Mouse (Mus musculus) heart, embryonic 10.5 days (tissue): ENCODE data around the gene Styk1. TPM values are rescaled to one million over a fixed set of nuclear protein-coding genes. Genes with fewer than 3 reads are reported as not detected.

Experiments used
- DNase-seq: peaks from one replicate; pipeline ENCODE4 v3.0.0-alpha.2; 2017; ENCODE audit warnings: low spot score
- H3K27ac ChIP-seq: fragments of 300-500 bp; sonication (generic); 2 replicates; pipeline ENCODE4 v1.5.1; 2016; ENCODE audit warnings: mild to moderate bottlenecking
- H3K27me3 ChIP-seq: fragments of 300-500 bp; sonication (generic); 2 replicates; pipeline ENCODE4 v1.6.1; 2016; ENCODE audit warnings: mild to moderate bottlenecking; ENCODE audit not compliant: poor library complexity, insufficient read depth, severe bottlenecking
- H3K36me3 ChIP-seq: fragments of 300-500 bp; sonication (generic); 2 replicates; pipeline ENCODE4 v1.6.1; 2016; ENCODE audit warnings: mild to moderate bottlenecking, moderate library complexity
- H3K4me1 ChIP-seq: fragments of 300-500 bp; sonication (generic); 2 replicates; pipeline ENCODE4 v1.6.1; 2016; ENCODE audit warnings: mild to moderate bottlenecking
- H3K4me3 ChIP-seq: fragments of 300-500 bp; sonication (generic); 2 replicates; pipeline ENCODE4 v1.5.1; 2016; ENCODE audit warnings: mild to moderate bottlenecking, moderate library complexity
- H3K9me3 ChIP-seq: fragments of 300-500 bp; sonication (generic); 2 replicates; pipeline ENCODE4 v1.6.1; 2016; ENCODE audit warnings: mild to moderate bottlenecking, moderate library complexity
- WGBS: fragments of 180-500 bp; shearing (Covaris S2); methylation state at CpG from one replicate; pipeline ENCODE4 v1.1.7; 2016; 5-methylcytosine and 5-hydroxymethylcytosine counted together
- polyA plus RNA-seq: library from polyadenylated mRNA; unstranded; fragments of >200 nt; fragmentation: Nextera tagmentation; extraction: Ambion mirVana; gene quantifications from 2 replicates; pipeline ENCODE4 v1.2.1, GENCODE M21; 2016

Styk1 gene
- 0.60 and 1.0 TPM in 2 replicates for polyA plus RNA-seq

DNA sequence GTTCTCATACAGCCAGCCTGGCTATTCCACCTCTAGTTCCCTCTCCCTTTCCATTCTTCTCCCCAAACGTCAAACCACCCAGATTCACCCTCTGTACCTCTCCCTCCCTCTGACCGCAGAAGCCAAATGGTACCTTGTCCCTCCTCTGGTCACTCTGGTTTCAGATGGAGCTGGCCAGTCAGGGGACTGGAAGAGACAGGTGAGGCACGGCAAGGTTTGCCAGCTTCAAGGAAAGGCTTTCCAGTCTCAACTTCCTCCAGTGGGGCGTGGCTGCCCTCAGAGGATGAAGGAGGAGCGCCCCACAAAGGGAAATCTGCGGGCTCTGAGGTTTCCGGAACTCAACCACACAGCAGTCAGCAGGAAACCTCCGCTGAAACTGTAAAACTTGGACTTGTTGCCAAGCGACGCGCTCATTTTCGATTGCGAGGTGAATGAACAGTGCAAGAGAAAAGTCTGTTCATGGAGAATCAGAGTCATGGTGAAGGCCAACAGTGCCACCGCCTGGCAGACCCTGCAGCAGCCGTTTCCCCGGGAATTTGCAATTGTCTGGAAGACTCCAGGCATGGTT lies at the start of gene Styk1:
Styk1 (minus strand) TSS at position 246 of the 568 bp plus-strand sequence.
- DNase-seq = peak; percentile 90
- WGBS = 3% methylated on average over 16 of the region's 16 CpGs
- H3K27me3 ChIP-seq = no peaks in the 10 kb centered on the region
- 0 out of 2 replicates have a peak, but pooled peaks cover 3% of the 10 kb centered on the region for H3K4me1 ChIP-seq
- no peaks in the 10 kb centered on the region for H3K36me3 ChIP-seq
- H3K27ac ChIP-seq = no peak within 1 kb of the TSS
- peak within 1 kb of the TSS; percentile 54 for H3K4me3 ChIP-seq
- H3K9me3 ChIP-seq = no peaks in the 10 kb centered on the region

DNA sequence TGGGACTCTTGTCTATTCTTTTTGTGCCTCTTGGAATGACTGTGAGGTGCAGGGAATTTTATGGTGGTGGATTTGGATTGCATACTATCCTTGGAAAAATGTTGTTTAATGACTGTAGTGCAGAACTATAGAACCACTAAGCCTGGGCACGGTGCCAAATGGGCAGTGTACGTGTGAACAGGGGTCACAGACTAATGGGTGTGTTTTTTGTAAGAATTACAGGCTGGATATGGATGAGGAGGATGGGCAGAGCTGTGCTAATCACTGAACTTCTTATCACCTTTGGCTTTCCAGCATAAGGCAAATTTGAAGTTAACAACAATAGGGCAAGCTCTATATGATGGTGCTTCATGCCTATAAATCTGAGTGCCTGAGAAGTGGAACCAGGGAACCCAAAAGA lies 49.6 kb upstream of the Styk1 start:
- H3K9me3 ChIP-seq = no peaks in the 10 kb centered on the region
- H3K4me3 ChIP-seq = no peak overlapping the region
- DNase-seq = no peak
- H3K36me3 ChIP-seq = no peaks in the 10 kb centered on the region
- WGBS = 67% methylated on average over 2 of the region's 2 CpGs
- H3K27ac ChIP-seq = no peak overlapping the region
- no peaks in the 10 kb centered on the region for H3K27me3 ChIP-seq
- no peaks in the 10 kb centered on the region for H3K4me1 ChIP-seq

- no peak overlapping the region for H3K4me3 ChIP-seq
- H3K27me3 ChIP-seq = no peaks in the 10 kb centered on the region
- DNase-seq = no peak
- no peak overlapping the region for H3K27ac ChIP-seq
- H3K9me3 ChIP-seq = no peaks in the 10 kb centered on the region
- H3K4me1 ChIP-seq = no peaks in the 10 kb centered on the region
- no peaks in the 10 kb centered on the region for H3K36me3 ChIP-seq
These were observed 49.2 kb upstream of the Styk1 start for GRCm38 (mm10) chr6:131402606-131403005.

- no peak overlapping the region for H3K4me3 ChIP-seq
- DNase-seq = no peak
- WGBS = 78% methylated on average over 2 of the region's 2 CpGs
These were observed 47.9 kb upstream of the Styk1 start for GRCm38 (mm10) chr6:131401259-131401658.

GRCm38 (mm10) chr6:131396650-131397049 lies 43.3 kb upstream of the Styk1 start:
- Histone ChIP-seq H3K27me3 (no peaks in the 10 kb centered on the region), H3K4me3 (no peak overlapping the region), H3K9me3 (no peaks in the 10 kb centered on the region), H3K27ac (no peak overlapping the region), H3K4me1 (peaks cover 6% of the 10 kb centered on the region; the same call in 1 of the 2 replicates), H3K36me3 (no peaks in the 10 kb centered on the region)
- WGBS = 20% methylated on average over 1 of the region's 1 CpGs
- DNase-seq = peak; percentile 75

More at GRCm38 (mm10) chr6:131401259-131401658, 47.9 kb upstream of the Styk1 start:
- Histone ChIP-seq H3K4me1 (peaks cover 6% of the 10 kb centered on the region; the same call in 1 of the 2 replicates), H3K27me3 (no peaks in the 10 kb centered on the region), H3K9me3 (no peaks in the 10 kb centered on the region), H3K36me3 (no peaks in the 10 kb centered on the region), H3K27ac (no peak overlapping the region)

DNA sequence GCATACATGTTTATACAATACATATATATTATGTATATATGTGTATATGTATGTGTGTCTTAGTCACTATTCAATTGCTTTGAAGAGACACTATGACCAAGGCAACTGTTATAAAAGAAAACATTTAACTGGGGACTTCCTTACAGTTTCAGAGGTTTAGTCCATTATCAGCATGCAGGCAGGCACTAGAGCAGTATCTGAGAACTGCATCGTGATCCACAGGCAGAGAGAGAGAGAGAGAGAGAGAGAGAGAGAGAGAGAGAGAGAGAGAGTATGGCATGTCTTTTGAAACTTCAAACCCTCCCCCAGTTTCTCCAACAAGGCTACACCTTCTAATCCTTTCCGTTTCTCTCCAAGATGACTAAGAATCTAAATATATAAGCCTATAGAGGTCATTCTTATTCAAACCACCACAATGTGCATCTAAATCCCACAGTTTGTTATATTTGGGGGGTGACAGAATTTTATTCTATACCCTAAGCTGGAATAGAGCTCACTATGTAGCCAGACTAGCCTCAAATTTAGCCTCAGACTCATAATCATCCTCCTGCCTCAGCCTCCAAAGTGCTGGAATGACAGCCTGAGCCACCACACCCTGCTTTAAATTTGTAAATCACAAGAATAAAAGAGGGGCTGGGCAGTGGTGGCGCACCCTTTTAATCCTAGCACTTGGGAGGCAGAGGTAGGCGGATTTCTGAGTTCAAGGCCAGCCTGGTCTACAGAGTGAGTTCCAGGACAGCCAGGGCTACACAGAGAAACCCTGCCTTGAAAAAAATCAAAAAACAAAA lies 40.7 kb upstream of the Styk1 start:
- no peaks in the 10 kb centered on the region for H3K9me3 ChIP-seq
- H3K27ac ChIP-seq = no peak overlapping the region
- no peaks in the 10 kb centered on the region for H3K36me3 ChIP-seq
- H3K4me1 ChIP-seq = peaks cover 7% of the 10 kb centered on the region; the same call in 1 of the 2 replicates
- no peak overlapping the region for H3K4me3 ChIP-seq
- no peaks in the 10 kb centered on the region for H3K27me3 ChIP-seq
- 57% methylated on average over 4 of the region's 4 CpGs for whole genome bisulfite sequencing
- DNase-seq = no peak

DNA sequence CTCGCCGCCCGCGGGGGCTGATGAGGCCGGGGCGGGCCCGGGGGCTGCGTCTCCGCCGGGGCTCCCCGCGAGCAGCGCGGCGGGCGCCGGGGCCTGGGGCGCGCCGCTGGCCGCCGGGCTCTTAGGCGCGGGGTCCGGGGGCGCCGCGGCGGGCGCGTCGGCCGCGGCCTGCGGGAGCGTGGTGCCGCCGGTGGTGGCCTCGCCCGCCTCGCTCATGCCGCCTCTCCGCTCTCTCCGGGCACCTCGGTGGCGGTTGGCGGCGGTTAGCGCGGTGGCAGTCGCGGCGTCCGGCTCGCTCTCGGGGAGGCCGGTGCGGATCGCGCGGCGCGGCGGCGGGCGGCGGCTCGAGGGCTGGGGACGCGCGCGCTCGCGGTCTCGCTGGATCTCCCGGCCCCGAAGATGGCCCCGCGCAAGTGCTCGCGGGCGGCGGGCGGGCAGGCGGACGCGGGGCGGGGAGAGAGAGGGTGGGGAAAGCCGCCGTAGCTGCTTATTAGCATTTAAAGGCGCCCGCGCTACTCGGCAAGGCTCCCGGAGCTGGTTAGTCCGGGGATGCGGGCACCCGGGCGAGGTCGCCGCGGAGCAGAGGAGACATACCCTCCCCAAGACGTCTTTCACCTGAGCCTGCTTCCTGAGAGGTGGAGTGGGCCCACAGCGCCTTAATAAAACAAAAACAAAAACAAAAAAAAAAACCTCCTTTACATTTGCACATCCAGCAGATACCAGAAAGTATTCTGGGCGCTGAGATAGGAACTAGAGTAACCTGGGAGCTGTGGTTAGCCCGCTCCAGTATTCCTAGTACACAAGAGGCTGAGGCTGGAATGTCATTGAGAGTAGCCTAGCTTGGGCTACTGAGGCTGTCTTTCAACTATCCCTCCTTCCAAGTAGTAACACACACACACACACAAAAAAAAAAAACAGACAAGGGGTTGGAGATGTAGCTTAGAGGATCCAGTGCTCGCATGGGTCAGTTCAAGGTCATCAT lies 34.9 kb upstream of the Styk1 start, which contains the start of gene Ybx3:
Ybx3 (minus strand) TSS at position 437 of the 982 bp plus-strand sequence.
- Histone ChIP-seq H3K27me3 (no peaks in the 10 kb centered on the region), H3K4me1 (peaks cover 26% of the 10 kb centered on the region), H3K27ac (peak within 1 kb of the TSS; percentile 96), H3K36me3 (no peaks in the 10 kb centered on the region), H3K4me3 (peak within 1 kb of the TSS; percentile 85), H3K9me3 (no peaks in the 10 kb centered on the region)
- DNase-seq = peak; percentile 92
- 3% methylated on average over 106 of the region's 107 CpGs for WGBS

DNA sequence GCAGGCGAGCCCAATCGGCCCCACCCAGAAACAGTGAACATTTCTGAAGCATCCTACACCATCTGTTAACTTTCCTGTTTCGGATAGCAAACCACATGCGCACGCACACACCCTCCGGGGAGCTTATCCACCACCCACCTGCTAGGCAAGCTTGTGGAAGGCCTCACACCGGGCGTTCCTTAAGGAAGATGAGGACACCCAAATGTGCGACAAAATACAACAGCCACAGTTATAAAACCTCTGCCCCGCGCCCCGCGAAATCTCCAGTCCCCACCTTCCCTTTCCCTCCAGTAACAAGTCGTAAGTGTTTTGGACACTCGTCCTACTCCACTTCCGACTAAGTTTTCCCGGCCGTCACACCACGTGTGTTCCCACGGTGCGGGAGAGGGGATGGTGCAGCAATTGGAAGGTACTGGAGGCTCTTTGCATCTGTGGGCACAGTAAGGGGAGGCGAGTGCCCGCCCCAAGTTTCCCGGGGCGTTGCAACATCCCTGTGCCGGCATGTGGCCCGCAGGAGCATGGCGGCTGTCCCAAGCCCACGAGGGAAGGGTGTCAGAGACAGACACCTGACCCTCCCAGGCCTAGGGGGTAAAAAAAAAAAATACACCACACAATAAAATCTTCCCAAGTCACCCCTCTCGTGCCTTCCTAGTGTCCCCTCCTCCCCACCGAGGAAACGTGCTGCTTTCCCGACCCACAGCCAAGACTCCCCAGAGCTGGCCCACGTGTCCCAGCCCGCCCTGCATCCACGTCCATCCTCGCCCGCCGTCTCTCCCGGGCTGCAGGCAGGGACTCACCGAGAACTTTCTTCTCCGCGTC lies 34.0 kb upstream of the Styk1 start:
- Histone ChIP-seq H3K36me3 (no peaks in the 10 kb centered on the region), H3K27ac (peak overlapping the region; percentile 96), H3K4me3 (peak overlapping the region; percentile 85), H3K4me1 (peaks cover 30% of the 10 kb centered on the region), H3K9me3 (no peaks in the 10 kb centered on the region), H3K27me3 (no peaks in the 10 kb centered on the region)
- WGBS = under 1% methylated on average over 43 of the region's 43 CpGs
- peak; percentile 88 for DNase-seq

DNA sequence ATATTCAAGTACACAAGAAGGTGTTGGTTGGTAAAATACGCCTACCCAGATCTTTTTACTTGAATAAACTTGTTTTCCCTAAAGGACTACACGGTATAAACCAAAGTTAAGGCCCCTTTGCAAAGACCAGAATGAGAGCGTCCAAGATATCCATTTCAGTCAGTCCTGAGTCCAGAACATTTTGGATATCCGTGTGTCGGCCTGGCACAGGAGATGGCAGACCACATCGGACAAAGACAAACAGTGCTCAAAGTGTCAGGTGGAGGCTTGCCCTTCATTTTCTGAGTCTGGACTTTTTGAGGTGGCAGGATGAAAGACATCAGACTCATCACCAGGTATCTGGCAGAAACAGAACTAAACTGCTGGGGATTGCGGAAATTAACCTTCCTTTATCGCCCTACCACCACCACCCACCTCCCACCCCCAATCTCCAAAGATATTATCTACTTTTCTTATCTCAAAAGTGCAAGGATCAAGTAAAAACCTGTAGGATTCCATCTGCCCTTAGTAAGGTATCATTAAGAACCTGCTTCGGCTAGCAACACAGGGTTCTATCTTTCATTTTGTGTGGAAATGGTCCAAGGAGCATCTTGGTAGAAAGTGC lies 33.1 kb upstream of the Styk1 start:
- H3K4me3 ChIP-seq = peak overlapping the region; percentile 85
- H3K27me3 ChIP-seq = no peaks in the 10 kb centered on the region
- peaks cover 34% of the 10 kb centered on the region for H3K4me1 ChIP-seq
- WGBS = 48% methylated on average over 9 of the region's 9 CpGs
- no peak for DNase-seq
- no peaks in the 10 kb centered on the region for H3K36me3 ChIP-seq
- peak overlapping the region; percentile 96; the same call in 1 of the 2 replicates for H3K27ac ChIP-seq
- no peaks in the 10 kb centered on the region for H3K9me3 ChIP-seq

- H3K27ac ChIP-seq = no peak overlapping the region
- no peak overlapping the region for H3K4me3 ChIP-seq
- WGBS = 93% methylated on average over 1 of the region's 1 CpGs
- no peaks in the 10 kb centered on the region for H3K27me3 ChIP-seq
- H3K9me3 ChIP-seq = no peaks in the 10 kb centered on the region
- no peak for DNase-seq
- peaks cover 9% of the 10 kb centered on the region for H3K36me3 ChIP-seq
- peaks cover 34% of the 10 kb centered on the region for H3K4me1 ChIP-seq
These were observed 32.1 kb upstream of the Styk1 start for GRCm38 (mm10) chr6:131385469-131385868.

- DNase-seq = no peak
- H3K4me3 ChIP-seq = no peak overlapping the region
- H3K9me3 ChIP-seq = no peaks in the 10 kb centered on the region
- WGBS = 57% methylated on average over 6 of the region's 6 CpGs
- no peak overlapping the region for H3K27ac ChIP-seq
- H3K27me3 ChIP-seq = no peaks in the 10 kb centered on the region
- H3K36me3 ChIP-seq = peaks cover 26% of the 10 kb centered on the region
- peaks cover 30% of the 10 kb centered on the region for H3K4me1 ChIP-seq
These were observed 30.4 kb upstream of the Styk1 start for GRCm38 (mm10) chr6:131383713-131384330.
